Mouse (Mus musculus) lung, postnatal 0 days (tissue): ENCODE results near the gene Wdr62. TPM values are rescaled to one million over a fixed set of nuclear protein-coding genes. Genes with fewer than 3 reads are reported as not detected.
A peak's percentile ranks its signal among the peaks of the same experiment; 100 is the strongest.

Experiments
- ATAC-seq: fragments of 200-750 bp; cut with Nextera tagmentation; 2 replicates; pipeline ENCODE4 v1.8.0; 2017; ENCODE audit warnings: moderate library complexity
- DNase-seq: peaks from one replicate; pipeline ENCODE4 v3.0.0-alpha.2; 2016; ENCODE audit warnings: low spot score
- H3K27ac ChIP-seq: fragments of 300-500 bp; sonication (generic); 2 replicates; pipeline ENCODE4 v1.5.1; 2014; ENCODE audit warnings: antibody characterized with exemption, mild to moderate bottlenecking, low read length, mixed read lengths
- H3K27me3 ChIP-seq: fragments of 300-500 bp; sonication (generic); replicated peaks from 2 replicates; pipeline ENCODE4 v1.6.1; 2014; ENCODE audit warnings: low read length, mixed read lengths; ENCODE audit not compliant: insufficient read depth
- H3K36me3 ChIP-seq: fragments of 300-500 bp; sonication (generic); 2 replicates; pipeline ENCODE4 v1.6.1; 2014; ENCODE audit warnings: low read length, mixed read lengths; ENCODE audit not compliant: insufficient read depth
- H3K4me1 ChIP-seq: fragments of 300-500 bp; sonication (generic); 2 replicates; pipeline ENCODE4 v1.6.1; 2014; ENCODE audit warnings: antibody characterized with exemption, low read depth, low read length, mixed read lengths; ENCODE audit not compliant: insufficient read depth
- H3K4me2 ChIP-seq: fragments of 300-500 bp; sonication (generic); replicated peaks from 2 replicates; pipeline ENCODE4 v1.6.1; 2014; ENCODE audit warnings: low read depth, mild to moderate bottlenecking, low read length, moderate library complexity, mixed read lengths
- H3K4me3 ChIP-seq: fragments of 300-500 bp; sonication (generic); 2 replicates; pipeline ENCODE4 v1.5.1; 2014; ENCODE audit warnings: low read depth, low read length
- H3K9ac ChIP-seq: fragments of 300-500 bp; sonication (generic); replicated peaks from 2 replicates; pipeline ENCODE4 v1.6.1; 2014; ENCODE audit warnings: low read depth, mild to moderate bottlenecking
- H3K9me3 ChIP-seq: fragments of 300-500 bp; sonication (generic); 2 replicates; pipeline ENCODE4 v1.6.1; 2016; ENCODE audit warnings: low read length, mixed read lengths
- CTCF ChIP-seq: IDR thresholded peaks from 2 replicates; pipeline ENCODE4 v1.5.1; 2016; ENCODE audit warnings: antibody characterized with exemption, mild to moderate bottlenecking
- EP300 ChIP-seq: IDR thresholded peaks from 2 replicates; pipeline ENCODE4 v1.6.1; 2016; ENCODE audit warnings: antibody characterized with exemption, mild to moderate bottlenecking, control low read depth
- WGBS: fragments of 180-500 bp; shearing (Covaris S2); extraction: QIAGEN DNeasy Blood & Tissue Kit; methylation state at CpG from one replicate; pipeline ENCODE4 v1.1.7; 2014; 5-methylcytosine and 5-hydroxymethylcytosine counted together
- polyA plus RNA-seq: library from polyadenylated mRNA; unstranded; fragments of >200 nt; fragmentation: Nextera tagmentation; extraction: Ambion mirVana; gene quantifications from 2 replicates; pipeline ENCODE4 v1.2.1, GENCODE M21; 2015

Gene Wdr62
- polyA plus RNA-seq, 1 experiment from 2014 or later, result 2.7 TPM

DNA sequence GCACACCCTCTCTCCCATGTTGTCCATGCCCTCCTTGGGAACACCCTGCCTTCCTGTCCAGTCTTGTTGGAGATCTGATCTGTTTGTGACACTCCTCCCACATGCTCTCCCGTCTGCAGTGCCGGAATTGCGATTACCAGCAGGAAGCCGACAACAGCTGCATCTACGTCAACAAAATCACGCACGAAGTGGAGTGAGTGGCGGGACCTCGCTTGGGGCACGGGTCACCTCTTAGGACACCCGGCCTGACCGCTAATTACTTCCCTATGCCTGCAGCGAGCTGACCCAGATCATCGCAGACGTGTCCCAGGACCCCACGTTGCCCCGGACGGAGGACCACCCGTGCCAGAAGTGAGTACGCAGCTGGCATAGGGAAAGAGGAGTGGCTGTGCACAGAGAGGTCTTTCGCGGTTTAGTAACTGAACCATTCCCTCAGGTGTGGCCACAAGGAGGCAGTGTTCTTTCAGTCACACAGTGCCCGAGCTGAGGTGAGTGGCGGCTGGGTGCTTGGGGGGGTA, 47.5 kb downstream of the Wdr62 start:
- ATAC-seq, result peak; percentile 23
- TF ChIP-seq EP300, result peak; percentile 66; the same call in 1 of the 2 replicates
- peak; percentile 78 for TF ChIP-seq CTCF
- 2% methylated on average over 24 of the region's 24 CpGs for WGBS

GRCm38 (mm10) chr7:30231669-30232454, 48.4 kb downstream of the Wdr62 start, which contains the start of the genes Polr2i and Tbcb:
Gene Polr2i (plus strand): TSS chr7:30231948.
Gene Tbcb (minus strand): TSS chr7:30232272.
- peaks cover 5% of the 10 kb centered on the region; the same call in 1 of the 2 replicates for H3K4me1 ChIP-seq
- peak; percentile 96 for ATAC-seq
- WGBS, result under 1% methylated on average over 67 of the region's 67 CpGs

More for the DNA sequence above, 47.5 kb downstream of the Wdr62 start:
- Histone ChIP-seq H3K9me3 (no peaks in the 10 kb centered on the region), H3K4me1 (peaks cover 5% of the 10 kb centered on the region; the same call in 1 of the 2 replicates), H3K4me3 (peak overlapping the region; percentile 67), H3K27me3 (no peaks in the 10 kb centered on the region), H3K27ac (peak overlapping the region; percentile 83), H3K4me2 (peak overlapping the region; percentile 76), H3K36me3 (no peaks in the 10 kb centered on the region), H3K9ac (peak overlapping the region; percentile 75)
- DNase-seq, result peak; percentile 83

DNA sequence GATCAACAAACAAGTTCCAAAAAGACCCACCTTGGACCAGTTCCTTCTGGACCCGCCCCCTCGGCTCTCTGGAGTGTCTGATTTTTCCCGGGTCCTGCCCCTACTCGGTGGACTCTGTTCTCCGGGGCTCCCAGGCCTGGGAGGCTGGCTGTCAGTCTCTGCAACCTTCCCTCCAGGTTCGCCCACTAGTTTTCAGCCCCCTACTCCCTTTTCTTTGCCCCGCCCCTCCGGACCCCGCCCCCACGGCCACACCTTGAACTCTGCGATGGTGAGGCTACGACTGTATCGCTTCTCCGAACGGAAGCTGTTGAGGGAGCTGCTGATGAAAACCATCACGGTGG, 48.9 kb downstream of the Wdr62 start:
- TF ChIP-seq CTCF (no peak), EP300 (no peak)
- ATAC-seq (no peak), DNase-seq (peak; percentile 31)
- Histone ChIP-seq H3K4me3 (peak overlapping the region; percentile 67), H3K36me3 (peaks cover 2% of the 10 kb centered on the region; the same call in 1 of the 2 replicates), H3K9me3 (no peaks in the 10 kb centered on the region), H3K4me1 (peaks cover 5% of the 10 kb centered on the region; the same call in 1 of the 2 replicates), H3K27ac (no peak overlapping the region), H3K9ac (peak overlapping the region; percentile 51), H3K27me3 (no peaks in the 10 kb centered on the region), H3K4me2 (peak overlapping the region; percentile 78)
- 0% methylated on average over 16 of the region's 16 CpGs for WGBS

More at GRCm38 (mm10) chr7:30231669-30232454, 48.4 kb downstream of the Wdr62 start, which contains the start of the genes Polr2i and Tbcb:
- peak; percentile 100 for DNase-seq
- Histone ChIP-seq H3K4me3 (peak within 1 kb of the TSS; percentile 67), H3K4me2 (peak within 1 kb of the TSS; percentile 78), H3K27ac (peak within 1 kb of the TSS; percentile 83), H3K27me3 (no peaks in the 10 kb centered on the region), H3K9me3 (no peaks in the 10 kb centered on the region), H3K9ac (peak within 1 kb of the TSS; percentile 75), H3K36me3 (no peaks in the 10 kb centered on the region)
- no peak for TF ChIP-seq CTCF
- no peak for TF ChIP-seq EP300

- no peaks in the 10 kb centered on the region for H3K27me3 ChIP-seq
Observed at GRCm38 (mm10) chr7:30224206-30224605, 56.0 kb downstream of the Wdr62 start.

GRCm38 (mm10) chr7:30222205-30222604, 58.0 kb downstream of the Wdr62 start:
- peaks cover 20% of the 10 kb centered on the region for H3K36me3 ChIP-seq
- H3K4me1 ChIP-seq, result peaks cover 3% of the 10 kb centered on the region; the same call in 1 of the 2 replicates
- 90% methylated on average over 5 of the region's 5 CpGs for WGBS
- DNase-seq (no peak), ATAC-seq (no peak)
- no peak overlapping the region for H3K4me3 ChIP-seq
- no peaks in the 10 kb centered on the region for H3K9me3 ChIP-seq
- TF ChIP-seq EP300 (no peak), CTCF (no peak)
- no peak overlapping the region for H3K4me2 ChIP-seq
- H3K9ac ChIP-seq, result no peak overlapping the region
- H3K27ac ChIP-seq, result no peak overlapping the region
- no peaks in the 10 kb centered on the region for H3K27me3 ChIP-seq

More at GRCm38 (mm10) chr7:30224206-30224605, 56.0 kb downstream of the Wdr62 start:
- 89% methylated on average over 12 of the region's 12 CpGs for WGBS
- Histone ChIP-seq H3K9me3 (no peaks in the 10 kb centered on the region), H3K9ac (no peak overlapping the region), H3K4me3 (no peak overlapping the region), H3K4me1 (peaks cover 3% of the 10 kb centered on the region; the same call in 1 of the 2 replicates), H3K4me2 (no peak overlapping the region), H3K36me3 (peaks cover 20% of the 10 kb centered on the region), H3K27ac (no peak overlapping the region)
- DNase-seq (no peak), ATAC-seq (no peak)
- TF ChIP-seq CTCF (no peak), EP300 (no peak)

GRCm38 (mm10) chr7:30221433-30221832, 58.8 kb downstream of the Wdr62 start:
- Histone ChIP-seq H3K9me3 (no peaks in the 10 kb centered on the region), H3K9ac (no peak overlapping the region), H3K4me1 (peaks cover 3% of the 10 kb centered on the region; the same call in 1 of the 2 replicates), H3K4me3 (no peak overlapping the region), H3K27me3 (no peaks in the 10 kb centered on the region), H3K27ac (no peak overlapping the region), H3K36me3 (peaks cover 20% of the 10 kb centered on the region), H3K4me2 (no peak overlapping the region)
- TF ChIP-seq EP300 (no peak), CTCF (no peak)
- WGBS, result 67% methylated on average over 3 of the region's 3 CpGs
- no peak for ATAC-seq
- no peak for DNase-seq
